Mouse (Mus musculus) C2C12 (cell line): ENCODE data around the gene Syne1.

Experiments used
- CTCF ChIP-seq: IDR thresholded peaks from one replicate; pipeline ENCODE4 v1.5.1; 2011; ENCODE audit not compliant: control insufficient read depth, insufficient read depth, insufficient read length
- FOSL1 ChIP-seq: IDR thresholded peaks from one replicate; pipeline ENCODE4 v1.8.0; 2011; ENCODE audit warnings: mild to moderate bottlenecking, low read length; ENCODE audit not compliant: poor library complexity, insufficient read depth, severe bottlenecking
- MAX ChIP-seq: IDR thresholded peaks from one replicate; pipeline ENCODE4 v1.6.1; 2011; ENCODE audit warnings: mild to moderate bottlenecking, control low read depth
- MYOD1 ChIP-seq: IDR thresholded peaks from one replicate; pipeline ENCODE4 v1.6.1; 2011; ENCODE audit warnings: low read depth; ENCODE audit not compliant: control insufficient read depth, insufficient read length
- MYOG ChIP-seq: IDR thresholded peaks from one replicate; pipeline ENCODE4 v1.6.1; 2011; ENCODE audit not compliant: control insufficient read depth, insufficient read length; ENCODE audit errors: extremely low read depth

- no peak for TF ChIP-seq CTCF
- TF ChIP-seq MAX: no peak
- no peak for TF ChIP-seq MYOG
- TF ChIP-seq MYOD1: no peak
- no peak for TF ChIP-seq FOSL1
Observed at GRCm38 (mm10) chr10:5059983-5060382, 491.3 kb downstream of the Syne1 start.
